Mouse (Mus musculus) kidney, postnatal 25 days (tissue): ENCODE measurements at regions not wholly inside any gene's neighbourhood (a gene's known extent, or its start where the extent isn't known, plus 50 kb on each side); places are given as distances from the start of the nearest gene placed in this dataset.

ENCODE experiments used
- DNase-seq, 2 experiments: peaks; one replicate each; pipeline ENCODE4 v3.0.0; 2021; ENCODE audit warnings: mixed read lengths in 2 of 2

DNA sequence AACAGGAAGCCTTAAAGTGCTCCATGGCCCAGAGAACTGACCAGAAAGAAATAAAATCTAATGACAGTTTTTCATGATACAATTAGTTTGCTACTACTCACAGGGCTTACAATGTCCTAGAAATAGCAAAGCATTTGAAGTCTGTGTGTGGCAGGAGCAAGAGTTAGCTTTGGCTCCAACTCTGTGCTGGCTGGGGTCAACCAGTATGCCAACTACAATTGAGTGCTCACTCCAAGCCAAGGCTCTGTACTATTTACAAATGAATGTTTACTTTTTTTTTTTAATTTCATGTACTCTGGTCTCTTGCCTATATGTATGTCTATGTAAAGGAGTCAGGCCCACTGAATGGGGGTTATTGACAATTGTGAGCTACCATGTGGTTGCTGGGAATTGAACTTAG is 75.7 kb upstream of the Jak1 start:
- no peak for DNase-seq

DNA sequence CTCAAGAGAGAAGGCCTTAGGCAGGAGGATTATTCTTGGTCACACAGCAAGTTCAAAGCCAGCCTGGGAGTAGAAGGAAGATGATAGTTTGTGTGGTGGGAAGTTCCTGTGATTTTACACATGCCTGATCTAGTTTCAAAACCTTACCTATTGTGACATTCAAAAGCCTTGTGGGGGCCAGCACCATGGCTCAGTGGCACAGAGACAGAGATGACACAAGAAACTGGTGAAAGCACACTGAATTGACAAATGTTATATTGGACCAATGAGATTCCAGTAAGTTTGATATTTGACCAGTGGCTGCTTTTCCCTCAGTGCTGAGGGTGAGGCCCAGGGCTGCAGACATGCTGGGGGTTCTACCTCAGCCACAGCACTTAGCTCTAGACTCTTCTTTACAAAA is 73.1 kb upstream of the Jak1 start:
- no peak for DNase-seq

DNA sequence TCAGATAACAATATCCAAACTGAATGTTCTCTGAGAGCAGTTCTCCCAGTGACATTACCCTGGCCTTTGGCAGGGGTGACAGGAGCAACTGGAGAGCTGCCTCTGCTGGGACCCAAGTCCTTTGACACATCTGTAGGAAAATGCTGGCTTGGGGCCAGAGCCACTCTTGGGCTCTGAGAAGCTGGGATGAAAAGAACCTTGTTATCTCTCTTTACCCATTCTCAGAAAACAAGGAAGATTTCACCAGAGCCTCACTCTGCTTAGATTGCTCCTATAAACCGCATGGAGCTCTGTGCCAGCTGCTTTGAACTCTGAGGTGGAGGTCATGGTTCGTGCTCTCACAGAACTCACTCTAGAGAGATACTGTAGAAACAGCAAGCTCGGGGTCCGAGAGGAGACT is 71.7 kb upstream of the Jak1 start:
- peak; percentile 43 to 52 for DNase-seq

DNA sequence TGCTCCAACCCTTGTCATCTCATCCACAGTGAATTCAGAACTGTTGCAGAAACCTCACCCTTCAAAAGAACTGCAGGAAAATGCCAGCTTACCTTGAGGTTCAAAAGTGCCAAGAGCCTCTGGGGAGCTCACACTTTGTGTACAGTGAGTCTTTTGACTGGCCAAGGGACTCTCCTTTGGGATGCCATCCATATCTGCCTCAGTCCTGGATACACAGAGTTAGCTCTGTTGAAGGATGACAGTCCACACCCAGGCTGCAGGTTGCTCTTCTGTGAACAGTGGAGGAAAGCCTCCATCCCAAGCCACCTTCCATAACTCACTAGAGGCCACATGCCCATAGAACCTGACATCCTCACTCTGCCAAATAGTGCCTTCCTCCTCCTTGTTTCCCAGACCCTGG is 71.3 kb upstream of the Jak1 start:
- no peak for DNase-seq

DNA sequence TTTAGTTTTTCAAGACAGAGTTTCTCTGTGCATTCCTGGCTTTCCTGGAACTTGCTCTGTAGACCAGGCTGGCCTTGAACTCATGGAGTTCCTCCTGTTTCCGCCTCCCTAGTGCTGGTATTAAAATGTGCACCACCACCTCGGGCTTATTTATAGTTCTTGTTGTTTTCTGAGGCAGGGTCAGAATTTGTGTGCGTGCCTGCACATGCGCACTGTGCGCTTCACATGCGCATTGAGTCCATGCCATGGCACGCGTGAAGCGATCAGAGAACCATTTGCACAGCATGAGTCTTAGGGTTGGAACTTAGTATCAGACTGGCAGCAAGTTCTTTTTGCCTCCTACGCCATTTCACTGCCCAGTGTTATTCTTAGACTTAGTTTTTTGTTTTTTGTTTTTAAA is 68.8 kb upstream of the Jak1 start:
- no peak for DNase-seq

DNA sequence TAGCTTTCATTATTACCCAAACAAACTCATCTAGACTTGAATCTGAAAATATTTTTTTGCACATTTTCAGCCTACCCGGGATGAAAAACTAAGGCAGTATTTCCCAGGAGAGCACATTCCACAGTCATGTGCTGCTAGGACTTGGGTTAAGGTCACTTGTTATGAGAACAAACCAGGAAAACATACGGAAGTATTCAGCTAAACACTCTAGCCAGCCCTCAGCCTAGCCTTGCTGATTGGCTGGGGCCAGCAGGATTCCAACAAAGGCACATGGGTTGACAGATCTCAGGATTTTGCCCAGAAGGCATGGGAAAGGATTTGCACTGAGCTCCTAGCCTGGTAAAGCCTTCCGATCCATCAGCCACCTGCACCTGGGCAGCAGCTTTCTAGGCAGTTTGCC is 68.0 kb upstream of the Jak1 start:
- peak; percentile 46 to 72 for DNase-seq

DNA sequence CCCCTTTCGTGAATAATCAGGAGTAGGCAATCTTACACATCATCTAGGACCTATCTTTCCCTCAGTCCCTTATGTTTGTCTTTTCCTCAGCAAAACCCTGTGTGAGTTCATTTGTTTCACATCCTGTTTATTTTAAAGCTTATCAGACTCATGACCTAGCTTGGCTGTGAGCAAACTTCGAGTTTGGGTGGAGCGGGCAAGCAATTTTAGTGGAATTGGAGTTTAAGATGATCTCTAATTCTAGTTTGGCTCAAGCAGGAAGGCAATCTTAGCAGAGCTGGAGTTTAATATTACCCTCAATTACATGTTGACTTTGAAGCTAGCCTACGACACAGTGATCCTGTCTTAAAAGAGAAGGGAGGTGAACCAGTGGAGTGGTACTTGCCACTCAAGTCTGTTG is 66.1 kb upstream of the Jak1 start:
- DNase-seq, result no peak

DNA sequence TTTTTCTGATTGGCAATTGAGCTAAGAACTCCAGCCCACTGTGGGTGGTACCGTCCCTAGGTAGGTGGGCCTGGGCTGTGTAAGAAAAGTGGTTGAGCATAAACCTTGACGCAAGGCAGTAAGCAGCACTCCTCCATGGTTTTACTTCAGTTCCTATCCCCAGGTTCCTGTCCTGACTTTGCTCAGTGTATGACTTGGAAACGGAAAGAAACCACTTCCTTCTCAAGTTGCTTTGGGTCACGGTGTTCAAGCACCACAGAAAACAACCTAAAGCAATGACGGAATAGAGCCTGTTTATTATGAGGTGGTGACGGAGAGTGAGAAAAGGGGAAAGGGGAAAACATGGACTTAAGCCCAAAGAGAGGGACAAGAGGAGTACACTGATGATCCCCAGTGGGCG is 64.0 kb upstream of the Jak1 start:
- DNase-seq, result no peak

DNA sequence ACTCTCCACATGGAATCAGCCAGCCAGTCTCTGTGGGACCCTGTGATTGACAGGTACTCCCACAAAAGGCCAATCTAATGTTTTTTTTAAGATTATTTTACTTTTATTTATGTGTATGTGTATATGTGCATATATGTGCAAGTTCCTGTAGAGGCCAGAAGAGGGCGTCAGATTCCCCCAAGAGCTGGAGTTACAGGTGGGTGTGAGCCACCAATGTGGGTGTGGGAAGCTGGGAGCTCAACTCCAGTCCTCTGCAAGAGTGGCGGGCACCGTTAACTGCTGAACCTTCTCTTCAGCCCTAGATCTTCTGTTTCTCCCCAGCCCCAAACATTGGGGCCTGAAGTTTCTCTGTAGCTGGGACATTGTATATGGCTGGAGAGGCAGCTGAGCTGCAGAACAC is 61.0 kb upstream of the Jak1 start:
- DNase-seq, result no peak

DNA sequence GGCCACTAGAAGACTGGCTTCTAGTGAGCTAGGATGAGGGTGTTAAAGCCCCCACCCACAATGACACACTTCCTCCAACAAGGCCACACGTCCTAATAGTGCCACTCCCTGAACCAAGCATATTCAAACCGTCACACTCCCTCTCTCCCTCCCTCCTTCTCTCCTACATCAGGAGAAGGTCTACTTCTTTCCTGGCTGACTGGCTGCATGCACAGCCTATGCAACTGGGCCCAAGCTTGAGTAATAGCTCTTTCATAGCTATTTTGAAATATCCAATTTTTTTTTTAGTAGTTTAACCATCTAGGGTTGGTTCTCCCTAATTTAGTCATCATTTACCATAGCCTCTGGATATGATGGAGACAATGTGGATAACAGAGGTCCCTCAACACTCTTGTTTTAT is 56.6 kb upstream of the Jak1 start:
- no peak for DNase-seq

DNA sequence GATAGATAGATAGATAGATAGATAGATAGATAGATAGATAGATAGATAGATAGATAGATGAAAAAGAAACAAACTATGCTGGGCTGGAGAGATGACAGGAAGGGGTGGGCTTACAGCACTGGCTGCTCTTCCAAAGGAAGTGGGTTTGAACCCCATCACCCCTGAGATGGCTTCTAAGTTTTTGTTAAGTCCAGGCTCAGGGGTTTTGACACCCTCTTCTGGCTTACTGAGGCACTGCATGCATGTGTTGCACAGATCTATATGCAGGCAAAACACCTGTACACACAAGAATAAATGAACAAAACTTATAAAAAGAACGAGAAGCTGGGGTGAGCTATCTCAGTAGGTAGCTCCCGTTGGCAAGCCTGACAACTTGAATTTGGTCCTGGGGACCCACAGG is 55.5 kb upstream of the Jak1 start:
- peak in 1 of 2 experiments; percentile 59 for DNase-seq

DNA sequence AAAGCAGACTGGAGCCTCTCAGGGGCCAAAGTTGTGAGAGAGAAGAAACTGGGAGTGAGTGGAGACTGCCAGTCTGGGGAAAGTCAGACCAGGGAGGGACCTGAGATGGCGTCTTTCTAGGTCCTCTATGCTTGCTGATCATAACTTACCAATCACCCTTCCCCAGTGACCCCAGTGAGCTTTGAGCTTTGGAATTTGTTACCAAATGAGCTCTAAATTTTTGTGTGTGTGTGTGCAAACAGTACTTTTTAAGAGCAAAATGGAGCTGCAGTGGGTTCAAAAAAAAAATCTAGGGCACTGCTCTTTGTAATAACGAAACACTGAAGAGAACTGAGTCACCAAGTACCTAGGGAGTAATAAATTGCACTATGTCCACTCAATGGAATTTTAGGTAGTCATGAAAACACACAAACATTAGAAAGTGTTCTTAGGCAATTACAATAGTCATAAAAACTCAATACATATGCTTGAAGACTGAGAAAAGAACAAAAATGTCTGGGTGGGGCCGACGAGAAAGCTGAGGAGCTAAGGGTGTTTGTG is 54.7 kb upstream of the Jak1 start:
- no peak for DNase-seq

DNA sequence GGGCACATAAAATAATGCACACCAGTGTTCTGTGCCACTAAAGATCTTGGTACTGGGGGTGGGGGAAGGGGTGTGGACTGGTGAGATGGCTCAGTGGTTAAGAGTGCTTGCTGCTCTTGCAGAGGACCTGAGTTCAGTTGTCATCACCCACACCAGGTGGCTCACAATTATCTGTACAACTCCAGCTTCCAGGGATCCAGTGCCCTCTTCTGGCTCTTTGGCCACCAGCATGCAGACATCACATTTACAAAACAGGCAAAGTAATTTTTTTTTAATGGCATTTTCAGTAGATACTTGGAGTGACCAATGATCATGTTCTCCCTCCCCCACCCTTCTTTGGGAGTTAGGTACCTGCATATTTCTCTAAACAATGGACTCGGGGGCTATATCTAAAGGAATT is 53.8 kb upstream of the Jak1 start:
- DNase-seq, result no peak

DNA sequence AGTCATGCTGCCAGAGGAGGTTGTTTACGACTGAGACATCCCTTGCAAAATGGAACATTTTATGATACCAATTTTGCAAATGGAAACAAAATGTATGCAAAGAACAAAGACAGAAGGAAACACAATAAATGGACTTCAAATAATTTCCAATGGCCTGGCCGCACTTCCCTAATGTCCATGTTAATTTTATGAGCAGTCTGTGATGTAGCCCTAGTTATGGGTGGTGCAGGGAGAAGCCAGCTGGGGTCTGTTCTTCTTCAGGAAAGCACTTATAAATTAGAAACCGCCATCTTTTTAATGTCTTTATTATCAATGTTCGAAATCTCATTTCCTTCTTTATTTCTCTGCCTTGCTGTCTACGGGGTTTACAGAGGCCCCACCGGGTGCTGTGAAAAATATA is 51.0 kb upstream of the Jak1 start:
- DNase-seq, result no peak
